Mouse (Mus musculus) neural tube, embryonic 11.5 days (tissue): ENCODE measurements around the gene Pram1. TPM values are rescaled to one million over a fixed set of nuclear protein-coding genes. Genes with fewer than 3 reads are reported as not detected.

ENCODE experiments used
- ATAC-seq: fragments of 200-750 bp; cut with Nextera tagmentation; 2 replicates; pipeline ENCODE4 v1.8.0; 2017; ENCODE audit warnings: moderate number of reproducible peaks, mild to moderate bottlenecking, moderate TSS enrichment, moderate library complexity; ENCODE audit not compliant: insufficient read depth, low FRiP score, low TSS enrichment
- DNase-seq: peaks from one replicate; pipeline ENCODE4 v3.0.0-alpha.2; 2015; ENCODE audit warnings: low spot score
- H3K27ac ChIP-seq: fragments of 300-500 bp; sonication (generic); 2 replicates; pipeline ENCODE4 v1.5.1; 2014; ENCODE audit warnings: low read depth, mild to moderate bottlenecking, low read length
- H3K27me3 ChIP-seq: fragments of 300-500 bp; sonication (generic); 2 replicates; pipeline ENCODE4 v1.6.1; 2014; ENCODE audit warnings: mild to moderate bottlenecking, low read length, mixed read lengths; ENCODE audit not compliant: control insufficient read depth, insufficient read depth
- H3K36me3 ChIP-seq: fragments of 300-500 bp; sonication (generic); 2 replicates; pipeline ENCODE4 v1.6.1; 2014; ENCODE audit warnings: mild to moderate bottlenecking, low read length, moderate library complexity, mixed read lengths; ENCODE audit not compliant: control insufficient read depth, insufficient read depth
- H3K4me1 ChIP-seq: fragments of 300-500 bp; sonication (generic); 2 replicates; pipeline ENCODE4 v1.6.1; 2014; ENCODE audit warnings: low read length, mixed read lengths; ENCODE audit not compliant: control insufficient read depth, insufficient read depth
- H3K4me2 ChIP-seq: fragments of 300-500 bp; sonication (generic); 2 replicates; pipeline ENCODE4 v1.6.1; 2014; ENCODE audit warnings: low read depth, mild to moderate bottlenecking, moderate library complexity
- H3K4me3 ChIP-seq: fragments of 300-500 bp; sonication (generic); 2 replicates; pipeline ENCODE4 v1.5.1; 2014; ENCODE audit warnings: low read depth, low read length
- H3K9ac ChIP-seq: fragments of 300-500 bp; sonication (generic); 2 replicates; pipeline ENCODE4 v1.6.1; 2014; ENCODE audit warnings: mild to moderate bottlenecking, low read length
- H3K9me3 ChIP-seq: fragments of 300-500 bp; sonication (generic); 2 replicates; pipeline ENCODE4 v1.6.1; 2016; ENCODE audit warnings: low read length; ENCODE audit not compliant: control insufficient read depth
- WGBS: fragments of 180-500 bp; shearing (Covaris S2); extraction: QIAGEN DNeasy Blood & Tissue Kit; methylation state at CpG from one replicate; pipeline ENCODE4 v1.1.7; 2014; 5-methylcytosine and 5-hydroxymethylcytosine counted together
- polyA plus RNA-seq: library from polyadenylated mRNA; unstranded; fragments of >200 nt; fragmentation: Nextera tagmentation; extraction: Ambion mirVana; gene quantifications from 2 replicates; pipeline ENCODE4 v1.2.1, GENCODE M21; 2014

The Pram1 gene
- polyA plus RNA-seq, 1 experiment from 2014 or later = 0.20 TPM

GRCm38 (mm10) chr17:33644068-33644467 is 6.2 kb downstream of the Pram1 start:
- Histone ChIP-seq H3K36me3 (peaks cover 16% of the 10 kb centered on the region), H3K4me1 (no peaks in the 10 kb centered on the region), H3K27ac (no peak overlapping the region), H3K4me3 (no peak overlapping the region), H3K4me2 (no peak overlapping the region), H3K9me3 (no peaks in the 10 kb centered on the region), H3K9ac (no peak overlapping the region), H3K27me3 (no peaks in the 10 kb centered on the region)
- ATAC-seq = no peak
- no peak for DNase-seq
- WGBS = 91% methylated on average over 4 of the region's 4 CpGs

- Histone ChIP-seq H3K36me3 (peaks cover 25% of the 10 kb centered on the region), H3K4me1 (no peaks in the 10 kb centered on the region), H3K9ac (no peak overlapping the region), H3K9me3 (no peaks in the 10 kb centered on the region), H3K27me3 (no peaks in the 10 kb centered on the region), H3K4me3 (no peak overlapping the region), H3K4me2 (no peak overlapping the region), H3K27ac (no peak overlapping the region)
- ATAC-seq (no peak), DNase-seq (no peak)
- 92% methylated on average over 8 of the region's 8 CpGs for WGBS
Measured at GRCm38 (mm10) chr17:33645073-33645472, 7.2 kb downstream of the Pram1 start.

GRCm38 (mm10) chr17:33649781-33650475 is 12.1 kb downstream of the Pram1 start:
- no peak for DNase-seq

GRCm38 (mm10) chr17:33666813-33667212 is 29.0 kb downstream of the Pram1 start:
- ATAC-seq (no peak), DNase-seq (no peak)
- peaks cover 2% of the 10 kb centered on the region; the same call in 1 of the 2 replicates for H3K36me3 ChIP-seq
- H3K4me2 ChIP-seq = no peak overlapping the region
- no peaks in the 10 kb centered on the region for H3K27me3 ChIP-seq
- H3K4me3 ChIP-seq = no peak overlapping the region
- H3K9me3 ChIP-seq = no peaks in the 10 kb centered on the region
- WGBS = 94% methylated on average over 3 of the region's 3 CpGs
- no peak overlapping the region for H3K27ac ChIP-seq
- H3K9ac ChIP-seq = no peak overlapping the region
- no peaks in the 10 kb centered on the region for H3K4me1 ChIP-seq

More at GRCm38 (mm10) chr17:33649781-33650475, 12.1 kb downstream of the Pram1 start:
- 97% methylated on average over 34 of the region's 34 CpGs for WGBS
- Histone ChIP-seq H3K27me3 (no peaks in the 10 kb centered on the region), H3K9ac (no peak overlapping the region), H3K27ac (no peak overlapping the region), H3K4me2 (no peak overlapping the region), H3K9me3 (no peaks in the 10 kb centered on the region), H3K36me3 (peaks cover 28% of the 10 kb centered on the region), H3K4me3 (no peak overlapping the region), H3K4me1 (no peaks in the 10 kb centered on the region)
- ATAC-seq = no peak

- no peak overlapping the region for H3K4me2 ChIP-seq
- no peak overlapping the region for H3K9ac ChIP-seq
- DNase-seq = no peak
- no peak overlapping the region for H3K4me3 ChIP-seq
- ATAC-seq = no peak
- no peaks in the 10 kb centered on the region for H3K4me1 ChIP-seq
- H3K9me3 ChIP-seq = no peaks in the 10 kb centered on the region
- no peak overlapping the region for H3K27ac ChIP-seq
- no peaks in the 10 kb centered on the region for H3K27me3 ChIP-seq
- 90% methylated on average over 3 of the region's 3 CpGs for WGBS
- H3K36me3 ChIP-seq = no peaks in the 10 kb centered on the region; the same call in 1 of the 2 replicates
Measured at GRCm38 (mm10) chr17:33669681-33670080, 31.8 kb downstream of the Pram1 start.

GRCm38 (mm10) chr17:33673837-33674236 is 36.0 kb downstream of the Pram1 start:
- Histone ChIP-seq H3K9ac (no peak overlapping the region), H3K27me3 (no peaks in the 10 kb centered on the region), H3K9me3 (no peaks in the 10 kb centered on the region), H3K27ac (no peak overlapping the region), H3K4me2 (no peak overlapping the region), H3K36me3 (peaks cover 3% of the 10 kb centered on the region; the same call in 1 of the 2 replicates), H3K4me1 (no peaks in the 10 kb centered on the region), H3K4me3 (no peak overlapping the region)
- WGBS = 69% methylated on average over 1 of the region's 1 CpGs
- DNase-seq = no peak
- no peak for ATAC-seq

GRCm38 (mm10) chr17:33675452-33675851 is 37.6 kb downstream of the Pram1 start:
- Histone ChIP-seq H3K9ac (no peak overlapping the region), H3K4me3 (no peak overlapping the region), H3K4me1 (no peaks in the 10 kb centered on the region), H3K27ac (no peak overlapping the region), H3K9me3 (no peaks in the 10 kb centered on the region), H3K36me3 (peaks cover 3% of the 10 kb centered on the region; the same call in 1 of the 2 replicates), H3K4me2 (no peak overlapping the region), H3K27me3 (no peaks in the 10 kb centered on the region)
- no peak for ATAC-seq
- no peak for DNase-seq

GRCm38 (mm10) chr17:33676086-33676485 is 38.2 kb downstream of the Pram1 start:
- Histone ChIP-seq H3K27ac (no peak overlapping the region), H3K9ac (no peak overlapping the region), H3K36me3 (peaks cover 3% of the 10 kb centered on the region; the same call in 1 of the 2 replicates), H3K4me3 (no peak overlapping the region), H3K4me2 (no peak overlapping the region), H3K27me3 (no peaks in the 10 kb centered on the region), H3K4me1 (no peaks in the 10 kb centered on the region), H3K9me3 (no peaks in the 10 kb centered on the region)
- ATAC-seq (no peak), DNase-seq (no peak)
- WGBS = 96% methylated on average over 2 of the region's 2 CpGs

- Histone ChIP-seq H3K4me2 (no peak overlapping the region), H3K36me3 (peaks cover 5% of the 10 kb centered on the region), H3K4me3 (no peak overlapping the region), H3K9ac (no peak overlapping the region), H3K4me1 (peaks cover 18% of the 10 kb centered on the region), H3K27me3 (no peaks in the 10 kb centered on the region), H3K27ac (no peak overlapping the region), H3K9me3 (no peaks in the 10 kb centered on the region)
- DNase-seq (no peak), ATAC-seq (no peak)
Measured at GRCm38 (mm10) chr17:33678771-33679170, 40.9 kb downstream of the Pram1 start.
